Mouse (Mus musculus): ENCODE measurements at regions not wholly inside any gene's neighbourhood (a gene's known extent, or its start where the extent isn't known, plus 50 kb on each side); places are given as distances from the start of the nearest gene placed in this dataset.
"Not testable (repeated sequence)": the region's sequence is repeated elsewhere in the genome, so short reads cannot be mapped to it uniquely, and the experiment has no call there.

GRCm38 (mm10) chr13:97482439-97482946 lies 241.6 kb downstream of the Enc1 start:
- no peak for DNase-seq

GRCm38 (mm10) chr13:97481259-97481658 lies 240.4 kb downstream of the Enc1 start:
- DNase-seq, result no peak

GRCm38 (mm10) chr13:97479066-97479586 lies 238.2 kb downstream of the Enc1 start:
- no peak for DNase-seq

GRCm38 (mm10) chr13:97473971-97474365 lies 233.1 kb downstream of the Enc1 start:
- no peak for DNase-seq

DNA sequence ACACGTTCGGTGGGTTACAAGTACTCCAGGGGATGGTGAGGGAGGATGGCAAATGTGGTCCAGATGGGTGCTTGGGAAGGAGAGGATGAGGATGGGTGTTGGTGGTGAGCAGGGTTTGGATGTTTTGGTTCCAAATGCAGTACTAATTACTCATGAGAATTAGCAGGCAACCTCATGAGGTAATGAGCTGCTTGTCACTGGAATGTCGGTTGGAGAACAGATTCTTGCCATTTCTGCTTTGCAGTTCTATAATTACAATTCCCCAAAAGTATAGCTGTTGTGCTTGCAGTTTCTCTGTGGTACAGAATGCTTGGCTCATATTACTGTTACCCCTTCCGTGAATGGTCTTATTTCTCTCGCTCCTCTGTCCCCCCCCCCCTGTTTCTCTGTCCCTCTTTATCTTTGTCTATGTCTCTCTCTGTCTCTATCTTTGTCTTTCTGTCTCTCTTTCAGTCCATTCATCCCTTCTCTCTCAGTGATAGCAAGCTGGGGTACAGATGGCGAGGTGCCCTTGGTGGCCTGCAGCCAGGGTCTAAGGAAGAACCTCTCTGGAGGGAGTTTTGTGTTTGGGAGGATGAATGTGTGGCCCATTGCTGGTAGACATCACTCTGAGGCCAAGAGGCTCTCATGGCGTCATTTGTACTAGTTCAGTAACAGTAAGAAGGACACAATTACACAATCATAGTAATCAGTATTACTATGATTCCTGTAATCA lies 232.5 kb downstream of the Enc1 start:
- no peak for DNase-seq

GRCm38 (mm10) chr13:97469999-97470398 lies 229.1 kb downstream of the Enc1 start:
- DNase-seq, result no peak

DNA sequence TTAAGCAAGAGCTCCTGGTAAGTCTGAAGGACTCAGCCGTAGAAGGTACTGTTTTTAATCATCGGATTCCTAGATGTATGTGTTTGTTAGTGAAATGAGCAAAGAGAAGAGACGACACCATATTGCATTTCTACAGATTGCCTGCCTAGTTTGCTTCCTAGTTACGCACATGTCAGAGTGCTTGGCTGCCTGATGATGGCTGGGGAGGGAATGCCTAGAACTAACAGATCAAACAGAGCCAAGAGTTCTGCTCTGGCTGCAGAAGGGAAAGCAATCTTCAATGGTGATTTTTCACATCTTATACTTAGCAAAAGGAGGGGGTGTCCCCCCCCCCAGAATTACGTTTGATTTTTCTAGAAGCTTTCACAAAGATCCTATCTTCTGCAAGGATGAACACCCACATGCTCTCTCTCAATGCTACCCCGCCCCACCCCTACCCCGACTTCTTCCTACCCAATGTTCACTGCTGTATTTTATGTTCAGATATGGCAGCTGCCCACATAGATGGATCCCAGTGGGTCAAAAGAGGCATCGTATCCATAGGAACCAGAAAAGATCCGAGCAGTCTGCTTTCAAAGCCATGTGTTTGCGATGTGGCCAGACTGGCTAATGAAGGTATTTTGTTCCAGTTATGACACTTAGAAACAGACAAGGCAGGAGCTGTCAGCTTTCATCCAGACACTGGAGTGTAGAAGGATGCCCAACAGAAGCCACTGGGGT lies 228.1 kb downstream of the Enc1 start:
- DNase-seq, result no peak

DNA sequence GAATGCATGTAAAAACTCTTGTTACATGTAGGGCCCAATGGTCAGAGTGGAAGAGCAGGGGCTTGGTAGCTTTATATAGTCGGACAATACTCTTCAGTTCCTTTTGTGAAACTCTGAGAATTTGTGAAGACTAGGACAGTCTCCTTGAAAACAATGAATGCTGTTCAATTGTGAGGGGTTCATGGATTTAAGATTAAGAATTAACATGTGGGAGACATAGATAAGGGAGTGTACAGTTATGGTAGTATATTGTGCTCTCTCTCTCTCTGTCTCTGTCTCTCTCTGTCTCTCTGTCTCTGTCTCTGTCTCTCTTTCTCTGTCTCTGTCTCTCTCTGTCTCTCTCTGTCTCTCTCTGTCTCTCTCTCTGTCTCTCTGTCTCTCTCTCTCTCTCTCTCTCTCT lies 225.7 kb downstream of the Enc1 start:
- DNase-seq, result not testable (repeated sequence)

- no peak for DNase-seq
Measured at GRCm38 (mm10) chr13:97463798-97464197, 222.9 kb downstream of the Enc1 start.

DNA sequence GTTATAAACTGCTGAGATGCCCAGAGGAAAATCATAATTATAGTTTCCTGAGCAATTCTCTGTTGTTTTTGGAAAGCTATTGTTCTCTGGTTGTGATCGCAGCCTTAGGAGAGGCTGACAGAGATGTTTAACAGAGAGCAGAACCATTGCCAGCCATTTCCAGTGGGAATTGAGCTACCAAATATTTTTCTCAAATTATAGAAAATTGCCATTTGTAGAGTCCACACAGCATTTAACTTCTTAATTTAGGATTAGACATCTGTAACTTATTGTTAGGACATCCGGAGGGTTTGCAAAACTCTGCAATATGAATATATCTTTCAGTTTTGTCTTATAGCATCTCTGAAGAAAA lies 222.0 kb downstream of the Enc1 start:
- no peak for DNase-seq

- no peak for DNase-seq
Measured at GRCm38 (mm10) chr13:97462110-97462883, 221.4 kb downstream of the Enc1 start.

DNA sequence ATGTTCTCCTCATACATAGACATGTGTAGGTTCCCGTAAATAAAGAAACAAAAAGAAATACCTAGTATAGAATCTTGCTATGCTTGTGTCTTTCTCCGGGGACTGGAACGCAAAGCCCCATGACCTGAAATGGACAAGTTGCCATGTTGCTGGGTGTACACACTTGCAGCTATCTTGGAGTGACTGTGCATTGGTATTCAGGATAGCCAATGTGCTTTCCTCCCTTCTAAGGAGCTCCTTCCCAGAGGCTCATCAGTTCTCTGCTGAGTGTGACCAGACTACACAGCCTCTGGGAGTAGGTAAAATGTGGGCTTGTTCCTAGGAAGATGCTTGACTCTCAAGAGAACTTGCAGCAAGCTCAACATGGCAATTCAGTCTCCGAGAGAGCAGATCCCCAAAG lies 220.3 kb downstream of the Enc1 start:
- no peak for DNase-seq

GRCm38 (mm10) chr13:97459106-97459505 lies 218.2 kb downstream of the Enc1 start:
- DNase-seq, result no peak

- DNase-seq, result no peak
Measured at GRCm38 (mm10) chr13:97455961-97456360, 215.1 kb downstream of the Enc1 start.

GRCm38 (mm10) chr13:97454715-97455114 lies 213.8 kb downstream of the Enc1 start:
- DNase-seq, result no peak

GRCm38 (mm10) chr13:97453469-97453868 lies 212.6 kb downstream of the Enc1 start:
- DNase-seq, result no peak

DNA sequence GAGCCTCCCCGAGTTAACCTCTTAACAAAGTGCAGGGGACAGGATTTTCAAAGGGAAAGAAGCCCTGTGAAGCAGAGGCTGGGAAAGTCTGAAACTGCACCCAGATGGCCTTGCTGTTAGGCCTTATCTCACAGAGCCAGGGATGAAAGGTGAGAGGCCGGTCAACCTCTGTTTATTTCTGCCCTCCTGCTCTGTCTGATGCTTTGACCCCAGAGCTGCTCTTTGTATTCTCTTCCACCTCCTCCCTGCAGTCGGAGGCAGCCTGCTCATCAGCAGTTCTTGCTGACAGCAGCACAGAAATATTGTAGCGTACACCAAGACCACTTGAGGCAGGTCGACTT lies 212.2 kb downstream of the Enc1 start:
- no peak for DNase-seq

DNA sequence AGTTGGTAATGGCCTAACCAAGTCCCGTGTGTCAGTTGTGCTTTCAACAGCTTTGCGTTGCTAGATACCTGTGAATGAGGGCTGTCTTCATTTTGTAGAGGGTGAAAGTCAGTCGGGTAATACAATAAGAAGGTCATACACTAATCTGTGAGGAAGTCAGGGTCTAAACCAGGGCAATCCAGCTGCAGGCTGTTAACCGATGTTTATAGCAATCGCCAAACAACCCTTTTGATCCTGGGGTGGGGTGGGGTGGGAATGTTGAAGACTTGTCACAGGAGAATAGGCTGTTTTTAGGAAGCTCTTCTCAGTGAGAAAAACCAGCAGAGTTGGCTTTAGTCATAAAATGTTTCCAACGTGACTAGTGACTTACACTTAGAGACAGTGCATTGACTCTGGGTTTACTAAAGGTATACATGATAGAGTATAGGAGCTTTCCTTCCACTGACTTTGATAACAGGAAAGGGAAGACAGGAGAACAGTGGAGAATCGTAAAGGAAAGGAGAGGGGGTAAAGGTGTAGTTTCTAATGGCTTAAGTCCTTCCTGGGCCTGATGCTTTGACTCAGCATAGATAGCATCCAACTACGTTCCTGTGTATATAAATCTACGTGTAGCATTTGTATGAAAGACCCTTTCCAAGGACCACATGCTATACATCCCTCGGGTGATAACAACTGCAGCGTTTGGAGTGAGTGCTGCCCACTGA lies 211.6 kb downstream of the Enc1 start:
- no peak for DNase-seq

GRCm38 (mm10) chr13:97451276-97451675 lies 210.4 kb downstream of the Enc1 start:
- DNase-seq, result no peak

GRCm38 (mm10) chr13:97448123-97448522 lies 207.2 kb downstream of the Enc1 start:
- no peak for DNase-seq

- no peak for DNase-seq
Measured at GRCm38 (mm10) chr13:97443731-97444428, 203.0 kb downstream of the Enc1 start.

GRCm38 (mm10) chr13:97442806-97443205 lies 201.9 kb downstream of the Enc1 start:
- DNase-seq, result no peak
